Mouse (Mus musculus) B cell, adult 2 months (primary cell): ENCODE measurements around the gene Setd2.
A peak's percentile ranks its signal among the peaks of the same experiment; 100 is the strongest.

Source experiments
- DNase-seq, 2 experiments: peaks; one replicate each; pipeline ENCODE4 v3.0.0; 2022

Gene Setd2

DNA sequence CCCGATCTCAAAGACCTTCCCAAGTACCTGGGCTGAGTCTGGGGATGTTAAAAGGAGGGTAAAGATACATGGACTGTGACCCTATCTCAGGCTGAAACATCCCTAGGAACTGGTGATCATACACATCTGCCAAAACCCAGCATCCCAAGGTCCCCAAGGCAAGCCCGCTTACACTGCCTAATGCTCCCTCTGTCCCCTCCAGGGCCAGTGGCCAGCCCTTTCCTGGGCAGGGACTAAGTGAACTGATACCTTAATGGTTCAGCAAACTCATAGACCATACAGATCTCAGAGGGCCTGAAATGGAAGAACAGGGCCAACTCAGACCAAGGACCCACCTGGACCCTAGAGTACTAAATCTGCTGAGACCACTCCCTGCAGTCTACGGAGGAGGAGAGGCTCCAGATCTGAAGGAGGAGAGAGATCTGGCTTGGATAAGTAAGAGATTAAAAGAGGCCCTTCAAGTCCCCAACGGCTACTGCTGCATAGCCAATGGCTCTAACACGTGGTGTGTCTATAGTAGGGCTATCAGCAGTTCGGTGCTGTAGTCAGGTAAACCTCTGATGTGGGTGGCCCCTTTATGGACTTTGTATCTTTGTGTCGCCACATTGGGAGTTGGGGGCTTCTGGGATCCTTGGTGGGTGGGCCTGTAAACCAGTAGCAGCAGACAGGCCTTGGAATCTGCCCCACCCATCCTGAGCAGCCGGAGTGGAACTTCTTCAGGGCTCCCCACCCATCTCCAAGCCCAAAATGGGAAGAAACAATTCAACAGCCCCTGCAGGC lies 91.2 kb downstream of the Setd2 start:
- no peak for DNase-seq

GRCm38 (mm10) chr9:110624361-110625166 lies 92.2 kb downstream of the Setd2 start, which contains the start of gene Nradd:
TSS of gene Nradd (minus strand) at chr9:110624452.
- DNase-seq, result peak; percentile 54 to 58

GRCm38 (mm10) chr9:110625350-110625908 lies 93.0 kb downstream of the Setd2 start:
- DNase-seq, result no peak

- DNase-seq, result no peak
Measured at GRCm38 (mm10) chr9:110630171-110630570, 97.8 kb downstream of the Setd2 start.

DNA sequence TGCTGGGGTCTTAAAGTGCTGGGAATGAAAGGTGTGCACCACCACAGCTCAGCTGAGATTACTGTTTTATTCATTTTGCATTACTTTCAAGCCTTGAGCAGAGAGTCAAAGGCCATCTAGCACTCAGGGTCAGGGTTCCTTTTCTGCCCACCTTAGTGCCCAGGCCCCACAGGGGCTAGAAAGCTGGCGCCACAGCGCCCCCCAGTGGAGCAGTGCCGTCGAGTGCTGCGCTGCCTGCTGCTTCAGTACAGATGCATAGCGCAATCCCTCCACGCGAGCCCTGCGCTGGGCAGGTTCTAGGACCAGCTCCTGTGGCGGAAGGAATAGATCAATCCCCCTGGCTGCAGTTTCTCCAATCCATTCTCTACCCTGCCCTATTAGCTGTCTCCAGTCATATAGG lies 98.8 kb downstream of the Setd2 start:
- DNase-seq, result peak; percentile 76

DNA sequence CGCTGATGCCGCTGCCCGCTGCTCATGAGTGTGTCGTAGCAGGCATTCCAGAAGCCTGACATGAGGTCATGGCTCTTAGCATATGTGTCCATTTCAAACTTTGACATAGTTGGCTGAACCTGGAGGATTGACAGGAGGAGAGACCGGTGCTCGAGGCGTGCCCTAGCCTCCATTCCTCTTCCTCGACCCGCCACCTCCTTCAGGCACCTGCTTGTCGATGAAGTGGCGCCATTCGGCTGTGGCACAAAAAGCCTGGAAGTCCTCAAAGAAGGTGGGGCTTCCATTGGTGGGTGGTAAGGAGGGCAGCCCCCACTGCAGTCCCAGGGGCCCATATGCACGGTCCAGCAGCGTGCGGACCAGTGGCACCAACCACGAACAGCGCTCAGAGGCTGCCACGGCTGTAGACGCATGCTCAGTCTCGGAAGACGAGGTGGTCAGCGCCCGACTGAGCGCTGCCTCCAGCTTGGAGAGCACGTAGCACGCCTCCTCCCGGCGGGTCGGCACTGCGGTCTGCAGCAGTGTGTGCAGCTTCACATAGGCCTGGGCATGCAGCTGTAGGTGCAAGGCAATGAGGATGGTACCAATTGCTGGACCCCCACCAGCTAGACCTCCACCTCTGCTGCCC lies 99.4 kb downstream of the Setd2 start:
- DNase-seq, result no peak

- no peak for DNase-seq
Measured at GRCm38 (mm10) chr9:110632671-110633070, 100.3 kb downstream of the Setd2 start.

GRCm38 (mm10) chr9:110633882-110634281 lies 101.5 kb downstream of the Setd2 start:
- no peak for DNase-seq

- peak; percentile 96 to 97 for DNase-seq
Measured at GRCm38 (mm10) chr9:110635225-110635624, 102.8 kb downstream of the Setd2 start.

- DNase-seq, result no peak
Measured at GRCm38 (mm10) chr9:110638611-110639021, 106.2 kb downstream of the Setd2 start.

DNA sequence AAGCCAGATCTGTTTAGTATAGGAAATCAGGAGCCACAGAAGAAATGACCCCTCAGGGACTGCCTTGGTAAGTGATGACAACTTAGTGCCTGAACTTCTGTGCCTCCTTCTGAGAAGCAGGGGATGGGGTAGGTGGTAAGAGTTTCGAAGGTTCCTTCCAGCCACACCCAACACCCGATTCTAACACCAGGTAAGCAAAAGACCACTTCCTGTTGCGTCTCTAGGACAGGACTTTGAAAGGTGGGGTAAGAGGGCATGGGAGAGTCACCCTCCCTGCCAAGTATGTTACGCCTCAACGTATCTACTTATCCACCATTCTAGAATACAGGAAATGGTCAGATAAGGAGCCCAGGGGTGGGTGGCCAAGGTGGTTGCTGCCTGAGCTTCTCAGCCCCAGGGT lies 108.6 kb downstream of the Setd2 start:
- no peak for DNase-seq

DNA sequence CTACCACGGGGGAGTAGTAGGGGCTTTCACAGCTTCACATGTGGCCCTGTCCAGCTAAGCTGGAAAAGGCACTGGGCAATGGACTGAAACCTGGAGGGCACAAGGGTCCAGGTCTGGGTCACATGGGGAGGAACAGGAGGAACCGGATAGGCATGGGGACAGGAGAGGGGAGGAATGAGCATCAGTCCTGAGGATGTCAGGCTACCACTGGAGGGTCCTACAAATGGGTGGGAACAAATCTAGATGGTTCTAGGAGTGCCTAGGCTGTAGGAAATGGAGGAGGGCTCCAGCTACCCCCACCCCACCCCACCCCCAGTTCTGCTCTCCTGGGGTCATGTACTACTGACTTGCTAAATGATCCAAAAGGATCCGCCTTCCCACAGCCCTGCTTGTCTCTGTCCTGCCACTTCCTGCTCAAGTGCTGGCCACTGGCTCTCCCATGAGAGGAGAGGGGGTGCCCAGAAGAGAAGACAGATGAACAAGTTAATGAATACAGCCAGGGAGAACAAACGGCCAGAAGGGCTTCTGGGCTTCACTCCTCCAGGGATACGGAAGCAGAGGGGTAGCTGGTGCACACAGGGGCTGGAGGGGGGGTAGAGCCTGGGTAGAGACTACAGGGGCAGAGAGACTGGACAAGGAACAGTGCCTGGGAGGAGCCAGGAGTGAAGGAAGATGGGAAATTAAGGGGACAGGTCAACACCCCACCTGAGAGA lies 110.6 kb downstream of the Setd2 start:
- no peak for DNase-seq

- no peak for DNase-seq
Measured at GRCm38 (mm10) chr9:110643787-110644186, 111.4 kb downstream of the Setd2 start.

- DNase-seq, result no peak
Measured at GRCm38 (mm10) chr9:110644295-110644694, 111.9 kb downstream of the Setd2 start.

DNA sequence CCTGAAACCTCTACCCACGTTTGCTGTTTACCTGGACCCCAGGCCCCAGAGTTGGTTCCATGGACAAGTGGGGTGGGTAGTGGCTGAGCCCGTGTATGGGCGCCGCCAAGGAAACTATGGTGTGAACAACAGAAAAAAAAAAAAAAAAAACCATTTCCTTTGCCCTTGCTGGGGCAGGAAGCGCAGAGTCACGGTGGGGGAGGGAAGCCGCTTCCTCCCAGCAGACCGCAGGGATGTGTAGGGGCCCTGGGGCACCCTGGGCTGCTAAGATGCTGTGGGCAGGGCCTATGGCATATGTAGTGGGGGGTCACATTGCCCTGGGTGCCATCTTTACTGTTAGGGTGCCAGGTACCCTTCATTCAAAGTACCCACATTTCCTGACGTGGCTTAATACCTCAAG lies 112.8 kb downstream of the Setd2 start:
- peak; percentile 63 for DNase-seq

DNA sequence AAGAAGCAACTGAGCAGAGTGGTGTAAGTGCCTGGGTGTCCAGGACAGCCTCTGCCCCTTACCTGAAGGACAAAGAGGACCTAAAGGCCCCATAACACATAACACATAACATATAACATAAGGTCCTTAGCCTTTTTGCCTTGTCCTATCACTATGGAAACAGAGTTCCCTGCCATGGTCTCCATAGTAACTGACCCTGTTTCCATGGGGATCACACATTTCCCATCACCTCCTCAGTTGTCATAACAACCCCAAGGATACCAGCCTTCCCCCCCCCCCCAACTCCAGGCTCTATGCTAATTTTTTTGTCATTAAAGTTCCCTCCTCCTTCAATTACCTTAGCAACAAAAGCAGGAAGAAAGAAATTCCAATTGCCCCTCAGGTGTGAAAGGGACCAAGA lies 117.4 kb downstream of the Setd2 start:
- no peak for DNase-seq

GRCm38 (mm10) chr9:110651931-110652722 lies 119.7 kb downstream of the Setd2 start:
- DNase-seq, result peak; percentile 24 to 33

DNA sequence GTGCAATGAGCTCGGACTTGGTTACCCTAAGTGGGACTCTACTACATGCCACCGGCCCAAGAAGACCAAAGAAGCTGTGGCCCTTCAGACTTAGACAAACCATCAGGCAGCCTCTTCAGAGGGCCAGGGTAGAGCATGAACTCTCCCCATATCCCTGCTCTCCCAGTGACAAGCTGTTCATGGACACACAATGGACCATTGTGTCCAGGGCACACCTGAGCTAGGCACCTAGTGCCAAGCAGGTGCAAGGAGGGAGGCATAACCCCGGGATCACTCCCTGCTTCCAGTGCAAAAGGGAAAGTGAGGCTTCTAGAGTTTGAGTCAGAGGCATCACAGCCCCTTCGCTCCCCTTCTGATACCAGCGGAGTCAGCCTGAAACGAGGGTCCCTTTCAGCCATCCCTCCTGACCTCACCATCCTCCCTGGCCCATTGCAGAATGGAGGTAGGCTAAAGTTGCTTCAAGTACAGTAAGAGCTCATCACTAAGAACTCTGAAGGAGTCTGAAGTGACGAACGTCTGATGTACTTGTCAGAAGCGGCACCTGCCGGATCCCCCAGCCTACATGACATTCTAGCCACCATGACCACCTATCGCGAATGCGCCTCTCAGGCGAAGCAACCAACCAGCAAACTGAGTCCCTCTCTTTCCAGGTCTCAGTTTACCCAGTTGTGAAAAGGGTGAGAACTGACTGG lies 120.7 kb downstream of the Setd2 start:
- peak; percentile 11 to 30 for DNase-seq

DNA sequence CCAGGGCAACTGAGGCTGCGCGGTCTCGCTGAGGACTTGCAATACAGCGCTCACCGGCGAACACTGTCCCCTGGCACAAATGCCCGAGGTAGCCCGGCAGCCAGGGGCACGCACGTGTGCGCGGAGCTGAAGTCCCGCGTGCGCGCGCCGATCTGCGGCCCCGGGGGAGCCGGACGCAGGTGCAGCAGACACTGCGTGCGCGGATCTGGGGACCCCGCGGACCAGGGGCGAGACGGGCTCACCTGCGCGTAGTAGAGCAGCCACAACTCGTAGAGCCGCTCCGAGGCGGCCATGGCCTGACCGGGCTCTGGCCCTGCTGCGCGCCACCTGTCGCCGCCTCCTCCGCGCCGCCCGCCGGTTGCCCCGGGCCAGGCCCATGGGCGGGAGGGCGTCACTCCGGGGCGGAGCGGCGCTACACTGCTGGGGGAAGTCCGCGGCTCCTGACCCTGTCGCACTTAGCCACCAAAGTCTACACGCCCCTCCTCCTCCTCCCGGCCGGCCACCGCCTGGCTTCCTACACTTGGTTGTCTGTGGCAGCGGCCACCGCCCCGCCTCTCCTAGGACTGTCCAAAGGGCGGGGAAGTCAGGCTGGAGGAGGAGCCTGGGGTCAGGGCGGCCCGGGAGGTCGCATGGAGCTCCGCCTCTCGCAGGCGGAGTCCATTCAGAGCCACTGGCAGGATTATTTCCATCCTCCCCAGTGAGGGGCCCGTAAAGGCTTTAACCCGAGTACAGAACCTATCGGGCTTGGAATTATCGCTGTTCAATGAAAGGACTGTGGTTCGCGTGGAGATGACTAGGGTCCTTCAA lies 121.5 kb downstream of the Setd2 start, which contains the start of gene Nbeal2:
Gene Nbeal2, minus strand, starts transcription at position 507 of the 807 bp plus-strand sequence.
- peak; percentile 89 to 91 for DNase-seq
